Mouse (Mus musculus) embryonic facial prominence, embryonic 15.5 days (tissue): ENCODE data around the gene Trp53i11. TPM values are rescaled to one million over a fixed set of nuclear protein-coding genes. Genes with fewer than 3 reads are reported as not detected.

Experiments
- ATAC-seq: fragments of 200-750 bp; cut with Nextera tagmentation; 2 replicates; pipeline ENCODE4 v1.8.0; 2017; ENCODE audit warnings: low read depth, moderate TSS enrichment; ENCODE audit not compliant: insufficient number of reproducible peaks, low FRiP score, low TSS enrichment
- H3K27ac ChIP-seq: fragments of 300-500 bp; sonication (generic); replicated peaks from 2 replicates; pipeline ENCODE4 v1.5.1; 2015; ENCODE audit warnings: mild to moderate bottlenecking, inconsistent platforms
- H3K27me3 ChIP-seq: fragments of 300-500 bp; sonication (generic); 2 replicates; pipeline ENCODE4 v1.6.1; 2015; ENCODE audit warnings: inconsistent platforms
- H3K36me3 ChIP-seq: fragments of 300-500 bp; sonication (generic); 2 replicates; pipeline ENCODE4 v1.6.1; 2015; ENCODE audit warnings: mild to moderate bottlenecking, inconsistent platforms
- H3K4me1 ChIP-seq: fragments of 300-500 bp; sonication (generic); 2 replicates; pipeline ENCODE4 v1.6.1; 2015; ENCODE audit warnings: inconsistent platforms
- H3K4me2 ChIP-seq: fragments of 300-500 bp; sonication (generic); replicated peaks from 2 replicates; pipeline ENCODE4 v1.6.1; 2015; ENCODE audit warnings: mild to moderate bottlenecking, inconsistent platforms
- H3K4me3 ChIP-seq: fragments of 300-500 bp; sonication (generic); replicated peaks from 2 replicates; pipeline ENCODE4 v1.5.1; 2015; ENCODE audit warnings: mild to moderate bottlenecking, inconsistent platforms
- H3K9ac ChIP-seq: fragments of 300-500 bp; sonication (generic); 2 replicates; pipeline ENCODE4 v1.6.1; 2015; ENCODE audit warnings: inconsistent platforms
- H3K9me3 ChIP-seq: fragments of 300-500 bp; sonication (generic); replicated peaks from 2 replicates; pipeline ENCODE4 v1.6.1; 2016; ENCODE audit warnings: inconsistent platforms
- WGBS: fragments of 180-500 bp; shearing (Covaris S2); methylation state at CpG from one replicate; pipeline ENCODE4 v1.1.7; 2015; 5-methylcytosine and 5-hydroxymethylcytosine counted together
- polyA plus RNA-seq: library from polyadenylated mRNA; unstranded; fragments of >200 nt; fragmentation: Nextera tagmentation; extraction: Ambion mirVana; gene quantifications from 2 replicates; pipeline ENCODE4 v1.2.1, GENCODE M21; 2015

Trp53i11 gene
- polyA plus RNA-seq, 1 experiment from 2014 or later: 46.4 TPM

GRCm38 (mm10) chr2:93160467-93161035 lies 26.8 kb upstream of the Trp53i11 start:
- no peak overlapping the region for H3K4me2 ChIP-seq
- no peak overlapping the region for H3K4me3 ChIP-seq
- no peak overlapping the region for H3K27ac ChIP-seq
- H3K36me3 ChIP-seq: no peaks in the 10 kb centered on the region
- H3K9me3 ChIP-seq: no peaks in the 10 kb centered on the region
- H3K27me3 ChIP-seq: no peaks in the 10 kb centered on the region
- peaks cover 14% of the 10 kb centered on the region; the same call in 1 of the 2 replicates for H3K4me1 ChIP-seq
- no peak for ATAC-seq
- WGBS: 59% methylated on average over 4 of the region's 4 CpGs
- no peak overlapping the region for H3K9ac ChIP-seq

GRCm38 (mm10) chr2:93161914-93162664 lies 25.3 kb upstream of the Trp53i11 start:
- WGBS: 71% methylated on average over 7 of the region's 7 CpGs
- H3K9ac ChIP-seq: no peak overlapping the region
- peaks cover 14% of the 10 kb centered on the region; the same call in 1 of the 2 replicates for H3K4me1 ChIP-seq
- no peaks in the 10 kb centered on the region for H3K27me3 ChIP-seq
- no peaks in the 10 kb centered on the region for H3K36me3 ChIP-seq
- H3K4me2 ChIP-seq: no peak overlapping the region
- no peaks in the 10 kb centered on the region for H3K9me3 ChIP-seq
- no peak overlapping the region for H3K4me3 ChIP-seq
- H3K27ac ChIP-seq: no peak overlapping the region
- ATAC-seq: no peak

- Histone ChIP-seq H3K36me3 (no peaks in the 10 kb centered on the region), H3K27ac (no peak overlapping the region), H3K4me1 (peaks cover 14% of the 10 kb centered on the region; the same call in 1 of the 2 replicates), H3K27me3 (no peaks in the 10 kb centered on the region), H3K9ac (no peak overlapping the region), H3K4me2 (no peak overlapping the region), H3K9me3 (no peaks in the 10 kb centered on the region), H3K4me3 (no peak overlapping the region)
- WGBS: 66% methylated on average over 4 of the region's 4 CpGs
- ATAC-seq: no peak
Observed at GRCm38 (mm10) chr2:93162791-93163190, 24.6 kb upstream of the Trp53i11 start.

- no peaks in the 10 kb centered on the region for H3K27me3 ChIP-seq
- peaks cover 14% of the 10 kb centered on the region; the same call in 1 of the 2 replicates for H3K4me1 ChIP-seq
- no peak overlapping the region for H3K4me3 ChIP-seq
- H3K36me3 ChIP-seq: no peaks in the 10 kb centered on the region
- no peak for ATAC-seq
- H3K9me3 ChIP-seq: no peaks in the 10 kb centered on the region
- 15% methylated on average over 2 of the region's 2 CpGs for WGBS
- no peak overlapping the region for H3K9ac ChIP-seq
- no peak overlapping the region for H3K27ac ChIP-seq
- H3K4me2 ChIP-seq: no peak overlapping the region
Observed at GRCm38 (mm10) chr2:93163317-93163716, 24.0 kb upstream of the Trp53i11 start.

- peaks cover 14% of the 10 kb centered on the region; the same call in 1 of the 2 replicates for H3K4me1 ChIP-seq
- ATAC-seq: no peak
- no peak overlapping the region for H3K9ac ChIP-seq
- no peak overlapping the region for H3K4me3 ChIP-seq
- no peak overlapping the region for H3K4me2 ChIP-seq
- no peaks in the 10 kb centered on the region for H3K27me3 ChIP-seq
- no peaks in the 10 kb centered on the region for H3K9me3 ChIP-seq
- 77% methylated on average over 6 of the region's 6 CpGs for WGBS
- no peak overlapping the region for H3K27ac ChIP-seq
- H3K36me3 ChIP-seq: no peaks in the 10 kb centered on the region
Observed at GRCm38 (mm10) chr2:93163750-93164335, 23.5 kb upstream of the Trp53i11 start.

GRCm38 (mm10) chr2:93166295-93166694 lies 21.1 kb upstream of the Trp53i11 start:
- Histone ChIP-seq H3K9me3 (no peaks in the 10 kb centered on the region), H3K4me2 (no peak overlapping the region), H3K9ac (no peak overlapping the region), H3K4me3 (no peak overlapping the region), H3K27ac (no peak overlapping the region), H3K4me1 (peaks cover 14% of the 10 kb centered on the region), H3K36me3 (no peaks in the 10 kb centered on the region), H3K27me3 (no peaks in the 10 kb centered on the region)
- WGBS: 81% methylated on average over 6 of the region's 6 CpGs
- ATAC-seq: no peak

- no peak for ATAC-seq
- H3K27me3 ChIP-seq: no peaks in the 10 kb centered on the region
- no peak overlapping the region for H3K27ac ChIP-seq
- no peak overlapping the region for H3K4me3 ChIP-seq
- 75% methylated on average over 14 of the region's 14 CpGs for WGBS
- H3K4me1 ChIP-seq: peaks cover 14% of the 10 kb centered on the region
- H3K9me3 ChIP-seq: no peaks in the 10 kb centered on the region
- no peaks in the 10 kb centered on the region for H3K36me3 ChIP-seq
- H3K4me2 ChIP-seq: no peak overlapping the region
- no peak overlapping the region for H3K9ac ChIP-seq
Observed at GRCm38 (mm10) chr2:93166734-93167406, 20.5 kb upstream of the Trp53i11 start.

- Histone ChIP-seq H3K4me2 (no peak overlapping the region), H3K36me3 (no peaks in the 10 kb centered on the region), H3K27me3 (no peaks in the 10 kb centered on the region), H3K4me3 (no peak overlapping the region), H3K4me1 (peaks cover 6% of the 10 kb centered on the region), H3K9ac (no peak overlapping the region), H3K9me3 (no peaks in the 10 kb centered on the region), H3K27ac (no peak overlapping the region)
- 59% methylated on average over 19 of the region's 19 CpGs for WGBS
- ATAC-seq: no peak
Observed at GRCm38 (mm10) chr2:93170156-93170844, 17.0 kb upstream of the Trp53i11 start.

- no peak overlapping the region for H3K4me3 ChIP-seq
- H3K4me1 ChIP-seq: peaks cover 11% of the 10 kb centered on the region
- no peaks in the 10 kb centered on the region for H3K9me3 ChIP-seq
- no peak overlapping the region for H3K9ac ChIP-seq
- H3K27me3 ChIP-seq: no peaks in the 10 kb centered on the region
- ATAC-seq: no peak
- no peak overlapping the region for H3K4me2 ChIP-seq
- 65% methylated on average over 5 of the region's 5 CpGs for WGBS
- H3K36me3 ChIP-seq: no peaks in the 10 kb centered on the region
- no peak overlapping the region for H3K27ac ChIP-seq
Observed at GRCm38 (mm10) chr2:93170845-93171200, 16.5 kb upstream of the Trp53i11 start.

GRCm38 (mm10) chr2:93171929-93172328 lies 15.4 kb upstream of the Trp53i11 start:
- peaks cover 22% of the 10 kb centered on the region for H3K4me1 ChIP-seq
- no peaks in the 10 kb centered on the region for H3K36me3 ChIP-seq
- no peak overlapping the region for H3K27ac ChIP-seq
- no peak overlapping the region for H3K4me2 ChIP-seq
- H3K27me3 ChIP-seq: no peaks in the 10 kb centered on the region
- H3K9me3 ChIP-seq: no peaks in the 10 kb centered on the region
- no peak overlapping the region for H3K9ac ChIP-seq
- H3K4me3 ChIP-seq: no peak overlapping the region
- WGBS: 73% methylated on average over 6 of the region's 6 CpGs
- no peak for ATAC-seq

GRCm38 (mm10) chr2:93172460-93172859 lies 14.9 kb upstream of the Trp53i11 start:
- Histone ChIP-seq H3K36me3 (no peaks in the 10 kb centered on the region), H3K27me3 (no peaks in the 10 kb centered on the region), H3K27ac (no peak overlapping the region), H3K9ac (no peak overlapping the region), H3K4me2 (no peak overlapping the region), H3K9me3 (no peaks in the 10 kb centered on the region), H3K4me3 (no peak overlapping the region), H3K4me1 (peaks cover 27% of the 10 kb centered on the region)
- 31% methylated on average over 5 of the region's 5 CpGs for WGBS
- ATAC-seq: no peak
